Mouse (Mus musculus): ENCODE data around the gene Ptgis. TPM values are rescaled to one million over a fixed set of nuclear protein-coding genes. Genes with fewer than 3 reads are reported as not detected.

Ptgis gene
- 0.39 TPM for polyA plus RNA-seq (2017; shearing (Covaris generic))

GRCm38 (mm10) chr2:167240008-167240964 is at the start of gene Ptgis:
TSS of gene Ptgis (minus strand) at chr2:167240604.

GRCm38 (mm10) chr2:167190076-167190399 is 50.4 kb downstream of the Ptgis start, which contains the start of gene Kcnb1:
TSS of gene Kcnb1 (minus strand) at chr2:167190155.

Other genes with a start within 250 kb of the Ptgis start
- gene Stau1, start 244.3 kb downstream of the Ptgis start, polyA plus RNA-seq (2017; shearing (Covaris generic)), result 90.9 TPM
- 95.1 TPM for gene Ddx27, start 225.4 kb downstream of the Ptgis start, polyA plus RNA-seq (2017; shearing (Covaris generic))
- gene Znfx1, start 177.6 kb downstream of the Ptgis start, polyA plus RNA-seq (2017; shearing (Covaris generic)), result 62.9 TPM
- 1.3 TPM for gene Kcnb1, start 50.4 kb downstream of the Ptgis start, polyA plus RNA-seq (2017; shearing (Covaris generic))
- 3.6 TPM for gene B4galt5, start 108.6 kb upstream of the Ptgis start, polyA plus RNA-seq (2017; shearing (Covaris generic))
- 75.5 TPM for gene Slc9a8, start 181.1 kb upstream of the Ptgis start, polyA plus RNA-seq (2017; shearing (Covaris generic))

All from activated CD4-positive, CD25-positive, alpha-beta regulatory T cell, adult 9 weeks (primary cell).